Mouse (Mus musculus): ENCODE data around the gene H2-Ab1. TPM values are rescaled to one million over a fixed set of nuclear protein-coding genes. Genes with fewer than 3 reads are reported as not detected.

Gene H2-Ab1
- polyA plus RNA-seq (2014; fragmentation: Illumina TruSeq; extraction: RNeasy Lipid Tissue Mini Kit (QIAGEN cat#74804); ENCODE audit: low read depth, low replicate concordance), result 18.9 TPM

GRCm38 (mm10) chr17:34257594-34258375 is at the start of gene H2-Ab1:
TSS of gene H2-Ab1 (plus strand) at chr17:34257689.

GRCm38 (mm10) chr17:34238706-34239105 is 18.8 kb upstream of the H2-Ab1 start, which contains the start of gene H2-Ob:
TSS of gene H2-Ob (plus strand) at chr17:34238903.

GRCm38 (mm10) chr17:34287648-34288047 is 30.2 kb downstream of the H2-Ab1 start, which contains the start of gene H2-Aa:
TSS of gene H2-Aa (minus strand) at chr17:34287823.

GRCm38 (mm10) chr17:34305380-34306030 is 48.0 kb downstream of the H2-Ab1 start, which contains the start of gene H2-Eb1:
TSS of gene H2-Eb1 (plus strand) at chr17:34305867.

Other genes starting within 250 kb of the H2-Ab1 start
- 1.8 TPM for gene Ring1, start 233.0 kb upstream of the H2-Ab1 start, polyA plus RNA-seq (2014; fragmentation: Illumina TruSeq; extraction: RNeasy Lipid Tissue Mini Kit (QIAGEN cat#74804); ENCODE audit: low read depth, low replicate concordance)
- gene H2-Ke6, start 229.6 kb upstream of the H2-Ab1 start, polyA plus RNA-seq (2014; fragmentation: Illumina TruSeq; extraction: RNeasy Lipid Tissue Mini Kit (QIAGEN cat#74804); ENCODE audit: low read depth, low replicate concordance), result 13.3 TPM
- 3.2 TPM for gene Slc39a7, start 226.0 kb upstream of the H2-Ab1 start, polyA plus RNA-seq (2014; fragmentation: Illumina TruSeq; extraction: RNeasy Lipid Tissue Mini Kit (QIAGEN cat#74804); ENCODE audit: low read depth, low replicate concordance)
- gene Rxrb, start 225.9 kb upstream of the H2-Ab1 start, polyA plus RNA-seq (2014; fragmentation: Illumina TruSeq; extraction: RNeasy Lipid Tissue Mini Kit (QIAGEN cat#74804); ENCODE audit: low read depth, low replicate concordance), result 1.4 TPM
- not detected for gene Col11a2, start 218.3 kb upstream of the H2-Ab1 start, polyA plus RNA-seq (2014; fragmentation: Illumina TruSeq; extraction: RNeasy Lipid Tissue Mini Kit (QIAGEN cat#74804); ENCODE audit: low read depth, low replicate concordance)
- gene H2-Oa, start 165.3 kb upstream of the H2-Ab1 start, polyA plus RNA-seq (2014; fragmentation: Illumina TruSeq; extraction: RNeasy Lipid Tissue Mini Kit (QIAGEN cat#74804); ENCODE audit: low read depth, low replicate concordance), result not detected
- gene H2-DMa, start 138.1 kb upstream of the H2-Ab1 start, polyA plus RNA-seq (2014; fragmentation: Illumina TruSeq; extraction: RNeasy Lipid Tissue Mini Kit (QIAGEN cat#74804); ENCODE audit: low read depth, low replicate concordance), result 1.2 TPM
- gene Brd2, start 135.1 kb upstream of the H2-Ab1 start, polyA plus RNA-seq (2014; fragmentation: Illumina TruSeq; extraction: RNeasy Lipid Tissue Mini Kit (QIAGEN cat#74804); ENCODE audit: low read depth, low replicate concordance), result 94.0 TPM
- 0.64 TPM for gene H2-DMb2, start 114.4 kb upstream of the H2-Ab1 start, polyA plus RNA-seq (2014; fragmentation: Illumina TruSeq; extraction: RNeasy Lipid Tissue Mini Kit (QIAGEN cat#74804); ENCODE audit: low read depth, low replicate concordance)
- 2.6 TPM for gene H2-DMb1, start 104.6 kb upstream of the H2-Ab1 start, polyA plus RNA-seq (2014; fragmentation: Illumina TruSeq; extraction: RNeasy Lipid Tissue Mini Kit (QIAGEN cat#74804); ENCODE audit: low read depth, low replicate concordance)
- gene Tap1, start 70.1 kb upstream of the H2-Ab1 start, polyA plus RNA-seq (2014; fragmentation: Illumina TruSeq; extraction: RNeasy Lipid Tissue Mini Kit (QIAGEN cat#74804); ENCODE audit: low read depth, low replicate concordance), result 2.8 TPM
- 6.2 TPM for gene Psmb9, start 69.9 kb upstream of the H2-Ab1 start, polyA plus RNA-seq (2014; fragmentation: Illumina TruSeq; extraction: RNeasy Lipid Tissue Mini Kit (QIAGEN cat#74804); ENCODE audit: low read depth, low replicate concordance)
- 3.0 TPM for gene Psmb8, start 60.0 kb upstream of the H2-Ab1 start, polyA plus RNA-seq (2014; fragmentation: Illumina TruSeq; extraction: RNeasy Lipid Tissue Mini Kit (QIAGEN cat#74804); ENCODE audit: low read depth, low replicate concordance)
- 1.1 TPM for gene Tap2, start 54.2 kb upstream of the H2-Ab1 start, polyA plus RNA-seq (2014; fragmentation: Illumina TruSeq; extraction: RNeasy Lipid Tissue Mini Kit (QIAGEN cat#74804); ENCODE audit: low read depth, low replicate concordance)
- gene H2-Ob, start 18.8 kb upstream of the H2-Ab1 start, polyA plus RNA-seq (2014; fragmentation: Illumina TruSeq; extraction: RNeasy Lipid Tissue Mini Kit (QIAGEN cat#74804); ENCODE audit: low read depth, low replicate concordance), result 1.2 TPM
- gene H2-Aa, start 30.1 kb downstream of the H2-Ab1 start, polyA plus RNA-seq (2014; fragmentation: Illumina TruSeq; extraction: RNeasy Lipid Tissue Mini Kit (QIAGEN cat#74804); ENCODE audit: low read depth, low replicate concordance), result 22.0 TPM
- 3.5 TPM for gene H2-Eb1, start 48.2 kb downstream of the H2-Ab1 start, polyA plus RNA-seq (2014; fragmentation: Illumina TruSeq; extraction: RNeasy Lipid Tissue Mini Kit (QIAGEN cat#74804); ENCODE audit: low read depth, low replicate concordance)
- 0.11 TPM for gene H2-Eb2, start 68.0 kb downstream of the H2-Ab1 start, polyA plus RNA-seq (2014; fragmentation: Illumina TruSeq; extraction: RNeasy Lipid Tissue Mini Kit (QIAGEN cat#74804); ENCODE audit: low read depth, low replicate concordance)
- not detected for gene Btnl2, start 97.1 kb downstream of the H2-Ab1 start, polyA plus RNA-seq (2014; fragmentation: Illumina TruSeq; extraction: RNeasy Lipid Tissue Mini Kit (QIAGEN cat#74804); ENCODE audit: low read depth, low replicate concordance)
- gene Btnl1, start 119.4 kb downstream of the H2-Ab1 start, polyA plus RNA-seq (2014; fragmentation: Illumina TruSeq; extraction: RNeasy Lipid Tissue Mini Kit (QIAGEN cat#74804); ENCODE audit: low read depth, low replicate concordance), result not detected
- not detected for gene BC051142, start 141.1 kb downstream of the H2-Ab1 start, polyA plus RNA-seq (2014; fragmentation: Illumina TruSeq; extraction: RNeasy Lipid Tissue Mini Kit (QIAGEN cat#74804); ENCODE audit: low read depth, low replicate concordance)
- gene Btnl4, start 219.6 kb downstream of the H2-Ab1 start, polyA plus RNA-seq (2014; fragmentation: Illumina TruSeq; extraction: RNeasy Lipid Tissue Mini Kit (QIAGEN cat#74804); ENCODE audit: low read depth, low replicate concordance), result not detected